Mouse (Mus musculus): ENCODE measurements around the gene Cdh13.
A peak's percentile ranks its signal among the peaks of the same experiment; 100 is the strongest.

Cdh13 gene

GRCm38 (mm10) chr8:118565887-118566747, 282.6 kb downstream of the Cdh13 start:
- no peak for DNase-seq (ENCODE audit: low read depth, low spot score)

DNA sequence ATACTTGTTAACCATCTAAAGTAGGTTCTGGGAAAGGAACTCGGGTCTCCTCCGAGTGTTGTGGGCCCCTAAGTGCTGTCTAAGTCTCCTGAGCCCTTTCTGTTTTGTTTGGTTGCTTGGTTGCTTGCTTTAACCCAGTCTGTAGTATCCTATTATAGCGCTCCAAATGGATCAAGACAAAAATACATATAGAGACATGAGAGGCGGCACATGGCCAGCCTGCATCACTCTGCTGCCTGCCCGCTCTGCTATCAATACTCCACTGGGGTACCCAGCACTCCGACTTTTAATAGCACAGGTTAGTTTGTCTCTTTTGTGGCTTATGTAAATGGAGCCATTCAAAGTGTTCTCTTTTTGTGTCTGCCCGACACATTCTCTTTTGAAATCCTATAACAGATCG, 285.8 kb downstream of the Cdh13 start:
- DNase-seq (ENCODE audit: low read depth, low spot score), result no peak

GRCm38 (mm10) chr8:118581256-118581655, 297.7 kb downstream of the Cdh13 start:
- DNase-seq (ENCODE audit: low read depth, low spot score), result no peak

- DNase-seq (ENCODE audit: low read depth, low spot score), result no peak
These were observed 298.7 kb downstream of the Cdh13 start for GRCm38 (mm10) chr8:118582185-118582584.

GRCm38 (mm10) chr8:118587981-118588380, 304.4 kb downstream of the Cdh13 start:
- DNase-seq (ENCODE audit: low read depth, low spot score), result no peak

GRCm38 (mm10) chr8:118596816-118597215, 313.3 kb downstream of the Cdh13 start:
- no peak for DNase-seq (ENCODE audit: low read depth, low spot score)

- no peak for DNase-seq (ENCODE audit: low read depth, low spot score)
These were observed 317.8 kb downstream of the Cdh13 start for GRCm38 (mm10) chr8:118601376-118601775.

DNA sequence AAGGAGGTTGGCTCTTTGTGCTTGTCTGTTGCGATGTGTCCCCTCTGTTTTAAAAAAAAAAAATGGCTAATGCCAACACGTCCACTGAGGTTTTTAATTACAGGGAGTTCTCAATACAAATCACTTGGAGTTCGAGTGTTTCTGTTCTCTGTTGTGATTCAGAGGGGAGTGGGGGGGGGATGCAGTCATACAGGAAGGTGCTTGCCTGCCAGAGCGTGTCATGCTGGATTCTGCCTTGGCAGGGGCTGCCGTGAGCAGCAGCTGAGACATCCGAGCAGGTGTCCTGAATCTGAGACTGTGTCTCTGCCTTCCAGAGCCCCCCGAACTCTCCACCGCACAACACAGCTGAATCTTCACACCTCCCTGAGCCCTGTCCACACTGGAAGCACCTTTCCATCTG, 318.5 kb downstream of the Cdh13 start:
- DNase-seq (ENCODE audit: low read depth, low spot score), result no peak

DNA sequence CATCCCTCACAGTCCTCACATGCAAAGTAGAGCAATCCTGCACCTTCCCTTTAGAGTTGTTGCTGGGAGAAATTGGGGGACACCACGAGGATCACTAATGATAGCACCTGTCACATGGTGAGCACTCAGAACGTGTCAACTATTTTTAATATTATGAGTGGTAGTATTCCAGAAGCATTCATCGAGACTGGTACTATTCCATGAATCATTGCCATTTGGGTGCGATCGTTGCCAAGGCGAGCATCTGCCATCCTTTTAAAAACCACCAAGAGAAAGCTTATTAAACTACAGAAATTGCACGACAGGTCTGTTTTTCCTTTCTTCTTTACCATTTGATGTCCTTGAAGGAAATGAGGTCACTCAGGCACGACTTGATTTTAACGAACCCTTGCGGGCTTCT, 328.0 kb downstream of the Cdh13 start:
- no peak for DNase-seq (ENCODE audit: low read depth, low spot score)

- DNase-seq (ENCODE audit: low read depth, low spot score), result no peak
These were observed 334.7 kb downstream of the Cdh13 start for GRCm38 (mm10) chr8:118618195-118618594.

DNA sequence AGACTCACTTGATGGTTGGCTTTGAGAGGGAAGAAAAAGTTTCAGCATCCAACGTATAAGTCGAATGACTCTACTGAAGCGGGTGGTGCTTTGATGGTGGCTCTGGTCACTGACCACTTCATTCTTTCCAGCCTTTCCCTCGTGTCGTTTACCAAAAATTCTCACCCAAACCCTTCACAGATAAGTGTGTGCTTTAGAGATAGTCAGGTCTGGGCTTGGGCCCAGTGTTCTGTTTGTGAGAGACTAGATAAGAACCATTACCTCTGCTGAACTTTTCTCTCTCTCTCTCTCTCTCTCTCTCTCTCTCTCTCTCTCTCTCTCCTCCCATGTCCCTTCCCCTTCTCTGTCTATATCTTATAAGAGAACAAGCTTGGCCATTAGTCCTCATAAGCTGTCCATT, 342.9 kb downstream of the Cdh13 start:
- no peak for DNase-seq (ENCODE audit: low read depth, low spot score)

DNA sequence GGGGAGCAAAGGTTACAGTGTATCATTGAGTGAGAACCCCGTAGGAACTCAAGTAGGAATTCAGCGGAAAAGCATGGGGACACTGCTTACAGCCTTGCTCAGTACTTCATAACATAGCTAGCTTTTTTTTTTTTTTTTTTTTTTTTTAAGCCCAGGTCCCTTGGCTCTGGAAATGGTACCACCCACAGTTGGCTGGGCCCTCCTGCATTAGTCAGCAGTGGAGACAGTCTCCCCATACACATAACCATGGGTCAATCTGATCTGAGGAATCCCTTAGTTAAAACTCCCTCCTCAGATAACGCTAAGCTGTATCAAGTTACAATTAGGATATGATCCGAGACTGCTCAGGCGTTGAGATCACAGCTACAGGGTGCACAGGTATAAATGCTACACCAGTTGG, 344.2 kb downstream of the Cdh13 start:
- DNase-seq (ENCODE audit: low read depth, low spot score), result no peak

DNA sequence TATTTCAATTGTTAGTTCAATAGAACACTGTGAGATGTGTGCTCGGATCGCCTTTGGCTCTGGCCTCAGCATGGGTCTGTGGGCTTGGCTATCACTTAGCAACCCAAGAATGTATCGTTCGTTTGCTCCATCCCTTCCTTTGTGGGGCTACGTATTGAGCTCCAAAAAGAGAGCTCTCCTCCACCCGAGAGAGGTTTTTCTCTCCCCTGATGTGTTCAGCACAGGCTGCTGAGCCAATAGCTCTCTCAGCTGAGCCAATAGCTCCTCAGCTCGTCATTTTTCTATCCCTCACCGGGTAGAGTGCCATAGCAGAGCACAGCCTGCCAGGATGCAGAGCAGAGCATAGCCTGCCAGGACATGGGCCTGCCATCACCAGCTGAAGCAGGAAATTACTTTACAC, 345.2 kb downstream of the Cdh13 start:
- DNase-seq (ENCODE audit: low read depth, low spot score), result no peak

DNA sequence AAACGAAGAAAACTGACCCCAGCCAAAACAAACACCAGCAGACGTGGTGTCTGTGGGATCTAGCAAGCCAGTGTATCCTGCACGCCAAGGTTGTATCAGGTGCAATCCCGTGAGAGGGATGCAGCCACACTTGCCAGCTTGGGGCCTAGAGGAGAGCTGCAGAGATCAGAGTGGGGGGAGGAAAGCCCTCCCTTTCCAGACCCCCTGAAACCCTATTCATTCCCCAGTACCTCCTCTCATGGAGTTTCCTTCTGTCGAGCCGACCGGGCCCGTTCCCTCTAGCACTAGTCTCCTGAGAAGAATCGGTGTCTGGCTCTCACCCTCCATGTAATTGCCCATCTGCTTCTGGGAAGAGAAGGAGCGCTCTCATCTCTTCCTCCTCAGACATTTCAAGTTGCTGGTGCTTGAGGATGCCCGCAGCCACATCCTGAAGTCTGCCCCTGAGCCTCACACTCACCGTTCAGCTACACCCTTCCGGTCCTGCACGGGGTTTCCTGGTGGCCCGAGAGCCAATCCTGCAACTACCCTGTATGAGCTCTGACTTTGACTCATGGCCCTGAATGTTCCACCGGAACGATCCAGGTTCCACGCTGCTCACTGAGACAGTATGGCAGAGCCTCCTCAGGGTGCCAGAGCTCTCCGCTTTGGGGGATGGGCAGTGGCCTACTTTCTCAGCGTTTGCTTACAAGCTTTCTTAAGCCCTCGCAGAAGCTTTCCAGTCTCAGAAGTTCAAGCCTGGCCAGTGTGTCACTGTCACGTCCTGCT, 351.9 kb downstream of the Cdh13 start:
- DNase-seq (ENCODE audit: low read depth, low spot score), result peak; percentile 2

GRCm38 (mm10) chr8:118639606-118640005, 356.1 kb downstream of the Cdh13 start:
- DNase-seq (ENCODE audit: low read depth, low spot score), result no peak

GRCm38 (mm10) chr8:118641799-118642198, 358.3 kb downstream of the Cdh13 start:
- no peak for DNase-seq (ENCODE audit: low read depth, low spot score)

DNA sequence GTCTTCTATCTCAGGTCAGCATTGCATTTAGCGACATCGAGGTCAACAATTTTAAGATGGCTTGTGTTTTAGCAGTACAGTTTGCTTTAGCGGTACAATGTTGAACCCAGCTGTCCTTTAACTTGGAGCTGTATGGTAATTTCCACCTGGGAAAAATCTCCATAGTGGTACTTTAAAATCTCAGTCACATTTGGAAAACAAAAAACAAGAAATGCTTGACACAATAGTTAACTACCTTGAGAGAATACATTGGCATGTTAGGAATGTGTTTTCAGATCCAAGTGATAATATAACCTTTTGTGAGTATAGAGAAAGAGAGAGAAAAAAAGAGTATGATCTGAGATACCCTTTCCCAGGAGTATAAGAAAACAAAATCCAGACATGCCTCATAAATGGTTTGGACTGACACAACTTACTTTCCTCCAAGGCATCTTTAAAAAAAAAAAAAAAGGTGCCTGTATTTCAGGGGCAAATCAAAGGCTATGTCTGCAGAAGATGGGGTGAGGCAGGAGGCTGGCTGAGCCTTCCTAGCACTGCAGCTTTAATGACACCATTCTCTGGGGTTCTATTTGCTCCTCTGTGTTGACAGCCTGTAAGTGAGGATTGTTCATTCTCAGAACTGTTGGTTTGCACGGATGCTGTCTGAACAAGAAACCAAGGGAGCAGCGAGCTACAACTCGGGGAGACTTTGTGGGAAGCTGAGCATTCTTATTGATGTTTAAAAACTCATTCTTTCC, 365.4 kb downstream of the Cdh13 start:
- DNase-seq (ENCODE audit: low read depth, low spot score), result no peak

DNA sequence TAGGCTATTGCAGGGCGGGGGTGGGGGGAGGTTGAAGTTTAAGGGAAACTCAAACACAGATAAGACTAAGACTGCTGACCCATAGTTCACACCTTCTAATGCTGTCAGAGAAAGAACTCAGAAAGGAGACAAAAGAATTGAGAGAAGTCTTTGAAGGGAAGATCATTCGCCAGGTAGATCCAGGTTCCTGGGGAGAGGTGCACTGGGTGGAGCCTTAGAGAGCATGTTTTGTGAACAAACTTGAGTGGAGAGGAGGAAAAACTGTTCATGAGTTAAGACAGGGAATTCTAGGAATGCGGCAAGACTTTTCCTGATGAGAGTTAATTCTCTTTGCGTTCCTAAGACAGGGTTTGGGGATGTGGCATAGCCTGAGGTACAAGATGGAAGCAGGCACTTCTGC, 366.4 kb downstream of the Cdh13 start:
- DNase-seq (ENCODE audit: low read depth, low spot score), result no peak

DNA sequence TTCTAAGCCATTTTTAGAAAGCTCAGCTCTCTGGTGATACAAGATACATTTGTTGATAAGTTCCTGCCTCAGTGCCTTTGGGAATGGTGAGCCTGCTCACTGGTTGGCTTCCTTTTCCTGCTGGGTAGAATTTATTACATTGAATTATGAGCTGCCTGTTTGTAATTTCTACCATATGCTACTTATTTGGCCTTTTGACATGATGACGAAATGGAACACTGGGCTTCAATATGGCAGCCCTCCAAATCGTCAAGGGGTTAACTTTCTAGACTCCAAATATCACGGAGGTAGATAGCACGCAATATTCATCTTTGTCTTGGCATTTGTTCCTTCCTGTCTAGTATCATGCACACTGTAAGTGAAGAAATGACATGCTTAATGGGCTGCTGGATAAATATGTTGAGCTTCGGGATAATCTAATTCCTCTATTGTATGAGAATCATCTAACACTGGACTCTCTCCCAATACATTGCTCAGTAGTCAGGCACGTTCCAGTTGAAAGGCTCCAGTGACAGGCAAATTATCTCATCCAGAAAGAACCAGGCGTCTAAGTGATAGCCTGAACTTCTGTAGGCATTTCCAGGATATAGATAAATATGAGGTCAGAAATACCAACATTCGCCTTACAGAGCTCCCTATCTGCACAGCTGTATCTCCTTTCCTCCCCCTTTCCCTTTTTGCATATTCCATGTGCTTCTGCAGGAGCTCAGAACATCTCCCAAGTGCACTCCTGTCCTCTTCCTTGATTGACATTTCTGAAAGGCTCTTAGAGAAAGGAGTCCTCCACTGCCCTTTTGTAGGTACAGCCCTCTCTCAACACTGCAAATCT, 378.7 kb downstream of the Cdh13 start:
- DNase-seq (ENCODE audit: low read depth, low spot score), result no peak

GRCm38 (mm10) chr8:118665081-118665480, 381.5 kb downstream of the Cdh13 start:
- no peak for DNase-seq (ENCODE audit: low read depth, low spot score)

DNA sequence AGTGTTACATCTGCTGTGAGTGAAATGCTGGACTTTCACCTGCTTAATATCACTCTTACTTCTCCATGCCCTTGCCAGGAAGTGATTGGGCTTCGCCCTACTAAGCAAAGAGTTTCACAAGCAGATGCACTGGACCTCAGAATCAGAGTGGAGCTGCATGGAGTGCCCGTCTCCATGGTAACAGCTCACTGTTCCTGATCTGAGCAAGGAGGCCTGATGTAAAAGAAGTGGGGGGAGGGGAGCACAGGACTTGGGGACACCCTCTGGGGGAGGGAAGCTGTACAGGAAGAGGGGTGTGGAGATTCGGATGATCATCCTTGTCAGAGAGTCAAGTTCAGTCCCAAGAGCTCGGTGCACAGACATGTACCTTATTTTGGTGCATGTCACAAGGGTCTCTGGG, 384.2 kb downstream of the Cdh13 start:
- no peak for DNase-seq (ENCODE audit: low read depth, low spot score)

All from CD4-positive, CD25-positive, alpha-beta regulatory T cell, adult 2 months (primary cell).